ENCODE assay signal across 21 mouse cellular contexts in the genomic region with DNA sequence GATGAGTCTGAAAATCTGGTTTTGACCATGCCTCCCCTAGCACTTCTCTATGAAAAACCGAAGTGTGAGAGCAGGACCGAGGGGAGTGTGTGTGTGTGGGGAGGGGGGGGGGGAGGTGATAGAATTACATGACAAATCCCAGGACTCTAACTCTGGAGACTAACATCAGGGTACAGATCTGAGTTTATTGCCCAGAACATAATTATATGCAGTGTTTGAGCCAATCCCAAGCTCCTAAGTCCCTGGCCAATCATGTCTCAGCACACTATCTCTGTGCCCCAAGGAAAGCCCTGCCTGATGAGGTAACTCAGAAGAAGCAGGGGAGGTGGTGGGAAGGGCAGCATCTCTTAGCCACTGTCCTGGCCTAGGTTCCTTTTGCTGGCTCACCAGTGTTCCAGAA.
"Had no signal": no experiment of that assay in that cellular context is flagged by ENCODE, and none has a peak within 500 bp of the region (broad histone marks: within the 10 kb centered on the region; RNA-seq: fewer than 3 reads in every experiment).

No protein-coding gene starts in this region.

- H3K27ac ChIP-seq: lung, embryonic 15.5 days; macrophage; midbrain, embryonic 10.5 days; midbrain, embryonic 12.5 days; neural tube, embryonic 13.5 days; neural tube, embryonic 15.5 days had no signal

- H3K4me3 ChIP-seq: lung, embryonic 15.5 days; midbrain, embryonic 10.5 days; midbrain, embryonic 12.5 days; myocyte; neural tube, embryonic 13.5 days; neural tube, embryonic 15.5 days had no signal

- H3K4me1 ChIP-seq: lung, embryonic 15.5 days; neural tube, embryonic 13.5 days; neural tube, embryonic 15.5 days had no signal

- H3K36me3 ChIP-seq: lung, embryonic 15.5 days; midbrain, embryonic 10.5 days; midbrain, embryonic 12.5 days; neural tube, embryonic 13.5 days; neural tube, embryonic 15.5 days had no signal

- H3K9ac ChIP-seq: lung, embryonic 15.5 days; midbrain, embryonic 12.5 days; neural tube, embryonic 13.5 days; neural tube, embryonic 15.5 days had no signal

- H3K4me2 ChIP-seq: lung, embryonic 15.5 days; midbrain, embryonic 12.5 days; neural tube, embryonic 13.5 days; neural tube, embryonic 15.5 days had no signal

- H3K27me3 ChIP-seq: lung, embryonic 15.5 days; midbrain, embryonic 12.5 days; neural tube, embryonic 13.5 days; neural tube, embryonic 15.5 days had no signal

- DNase-seq: lung, adult 2 months; lung, postnatal 14 days; lung, postnatal 36 days; midbrain, embryonic 14.5 days; retina, postnatal 1 day; right cerebral cortex, adult 18-20 months; right cerebral cortex, postnatal 25 days; right cerebral cortex, postnatal 4 days; spleen, adult 18-20 months; thymus, adult 2 months; thymus, postnatal 25 days; thymus, postnatal 4 days had no signal

- H3K9me3 ChIP-seq: lung, embryonic 15.5 days; midbrain, embryonic 10.5 days; midbrain, embryonic 12.5 days; neural tube, embryonic 13.5 days; neural tube, embryonic 15.5 days had no signal

- ATAC-seq: lung, postnatal 0 days; midbrain, embryonic 16.5 days had no signal
